Mouse (Mus musculus): ENCODE measurements around the gene Nol8. TPM values are rescaled to one million over a fixed set of nuclear protein-coding genes. Genes with fewer than 3 reads are reported as not detected.

Gene Nol8
- polyA plus RNA-seq, 1 experiment: 20.5 TPM

DNA sequence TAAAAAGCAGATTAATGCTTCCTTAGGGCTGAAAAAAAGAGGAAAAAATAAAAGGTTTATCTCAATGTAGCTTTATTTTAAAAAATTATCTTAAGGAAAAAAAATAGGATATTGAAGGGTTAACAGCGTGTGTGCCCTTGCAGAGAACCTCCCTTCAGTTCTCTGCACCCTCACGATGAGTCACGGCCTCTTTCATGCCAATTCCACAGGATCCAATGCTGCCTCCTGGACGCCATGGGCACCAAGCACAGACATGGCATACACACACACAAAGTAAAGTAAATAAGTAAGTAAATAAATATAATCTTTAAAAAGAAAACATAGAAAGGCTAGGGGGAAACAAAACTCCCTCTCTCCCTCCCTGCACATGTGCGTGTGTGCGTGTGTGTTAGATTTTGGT, 10.2 kb upstream of the Nol8 start:
- no peak for TF ChIP-seq CTCF (IDR thresholded peaks at IDR 0.05; ENCODE audit: borderline replicate concordance, insufficient read depth, low read length)
- no peak for TF ChIP-seq POLR2A (IDR thresholded peaks at IDR 0.05; ENCODE audit: low read depth, low read length)
- peaks cover 8% of the 10 kb centered on the region for H3K4me1 ChIP-seq (ENCODE audit: control insufficient read depth, insufficient read depth, low read length)
- no peak overlapping the region for H3K4me3 ChIP-seq (ENCODE audit: insufficient read depth, low read length)
- no peak overlapping the region; the same call in 1 of the 2 replicates for H3K27ac ChIP-seq (ENCODE audit: insufficient read depth, low read length)

DNA sequence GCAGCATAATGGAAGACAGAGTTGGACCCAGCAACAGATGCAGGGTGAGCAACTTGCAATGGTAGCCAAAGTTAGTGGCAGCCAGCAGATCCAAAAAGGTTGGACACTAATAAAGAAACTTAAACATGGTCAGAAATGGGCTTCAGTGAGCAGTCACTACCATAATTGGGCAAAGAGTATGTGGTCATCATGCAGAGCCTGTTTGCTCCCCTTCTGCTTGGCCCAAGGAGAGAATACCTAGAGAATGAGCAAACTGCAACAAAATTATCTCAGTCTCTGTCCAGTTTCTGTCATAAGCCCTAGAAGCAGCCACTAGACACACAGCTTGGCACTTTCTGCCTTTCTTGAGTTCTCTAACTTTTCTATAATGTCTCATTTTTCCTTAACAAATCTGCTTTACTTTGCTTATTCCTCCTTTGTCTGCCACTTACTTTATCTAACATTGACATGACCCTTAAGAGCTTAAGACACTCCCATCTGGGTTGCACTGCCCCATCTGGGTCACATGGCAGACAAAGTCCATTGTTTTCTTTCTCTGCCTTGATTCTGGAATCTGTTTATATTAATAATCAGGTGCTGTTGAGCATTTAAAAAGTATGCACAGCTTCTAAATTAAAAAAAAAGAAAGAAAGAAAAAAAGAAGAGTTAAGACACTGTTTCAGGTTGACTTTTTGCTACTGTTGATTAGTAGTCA, 9.1 kb upstream of the Nol8 start:
- peaks cover 8% of the 10 kb centered on the region for H3K4me1 ChIP-seq (ENCODE audit: control insufficient read depth, insufficient read depth, low read length)
- no peak overlapping the region for H3K4me3 ChIP-seq (ENCODE audit: insufficient read depth, low read length)
- H3K27ac ChIP-seq (ENCODE audit: insufficient read depth, low read length): peak overlapping the region; percentile 78
- TF ChIP-seq CTCF (IDR thresholded peaks at IDR 0.05; ENCODE audit: borderline replicate concordance, insufficient read depth, low read length): no peak
- no peak for TF ChIP-seq POLR2A (IDR thresholded peaks at IDR 0.05; ENCODE audit: low read depth, low read length)

DNA sequence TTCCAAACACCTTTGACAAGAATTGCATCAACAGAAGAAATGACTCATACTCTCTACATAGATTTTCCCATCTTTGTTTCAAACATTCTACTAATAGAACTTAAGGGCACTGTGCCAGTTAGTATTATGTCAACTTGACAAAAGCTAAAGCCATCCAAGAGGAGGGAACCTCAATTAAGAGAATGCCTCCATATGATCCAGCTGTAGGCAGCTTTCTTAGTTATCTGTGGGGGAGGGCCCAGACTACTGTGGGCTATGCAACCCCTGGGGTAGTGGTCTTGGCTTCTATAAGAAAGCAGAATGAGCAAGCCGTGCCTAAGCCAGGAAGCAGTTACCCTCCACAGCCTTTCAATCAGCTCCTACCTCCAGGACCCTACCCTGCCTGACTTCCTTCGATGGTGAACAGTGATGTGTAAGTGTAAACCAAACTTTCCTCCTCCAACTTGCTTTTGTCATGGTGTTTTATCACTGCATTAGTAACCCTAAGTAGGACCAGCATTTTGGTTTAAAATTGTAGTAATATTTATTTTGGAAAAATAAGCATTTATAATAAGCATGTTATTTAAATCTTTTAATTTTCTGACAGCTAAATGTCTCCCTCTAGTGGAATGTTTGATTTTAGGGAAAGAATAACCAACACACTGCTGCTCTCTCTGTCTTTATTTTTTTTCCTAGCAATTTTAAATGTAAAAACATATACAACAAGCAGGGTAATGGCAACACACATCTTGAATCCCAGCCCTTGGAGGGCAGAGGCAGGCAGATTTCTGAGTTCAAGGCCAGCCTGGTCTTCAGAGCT, 7.9 kb upstream of the Nol8 start:
- Histone ChIP-seq H3K4me3 (ENCODE audit: insufficient read depth, low read length) (no peak overlapping the region), H3K4me1 (ENCODE audit: control insufficient read depth, insufficient read depth, low read length) (peaks cover 8% of the 10 kb centered on the region), H3K27ac (ENCODE audit: insufficient read depth, low read length) (peak overlapping the region; percentile 78)
- TF ChIP-seq POLR2A (IDR thresholded peaks at IDR 0.05; ENCODE audit: low read depth, low read length): no peak

- H3K4me3 ChIP-seq (ENCODE audit: insufficient read depth, low read length): no peak overlapping the region
- H3K4me1 ChIP-seq (ENCODE audit: control insufficient read depth, insufficient read depth, low read length): peaks cover 8% of the 10 kb centered on the region
- TF ChIP-seq POLR2A (IDR thresholded peaks at IDR 0.05; ENCODE audit: low read depth, low read length): no peak
- TF ChIP-seq CTCF (IDR thresholded peaks at IDR 0.05; ENCODE audit: borderline replicate concordance, insufficient read depth, low read length): no peak
- no peak overlapping the region for H3K27ac ChIP-seq (ENCODE audit: insufficient read depth, low read length)
Measured at GRCm38 (mm10) chr13:49646019-49646418, 6.9 kb upstream of the Nol8 start.

- Histone ChIP-seq H3K27ac (ENCODE audit: insufficient read depth, low read length) (no peak overlapping the region), H3K4me1 (ENCODE audit: control insufficient read depth, insufficient read depth, low read length) (peaks cover 2% of the 10 kb centered on the region; the same call in 1 of the 2 replicates), H3K4me3 (ENCODE audit: insufficient read depth, low read length) (no peak overlapping the region)
- no peak for TF ChIP-seq POLR2A (IDR thresholded peaks at IDR 0.05; ENCODE audit: low read depth, low read length)
- TF ChIP-seq CTCF (IDR thresholded peaks at IDR 0.05; ENCODE audit: borderline replicate concordance, insufficient read depth, low read length): no peak
Measured at GRCm38 (mm10) chr13:49651136-49651535, 1.7 kb upstream of the Nol8 start.

- H3K27ac ChIP-seq (ENCODE audit: insufficient read depth, low read length): no peak overlapping the region
- peaks cover 2% of the 10 kb centered on the region; the same call in 1 of the 2 replicates for H3K4me1 ChIP-seq (ENCODE audit: control insufficient read depth, insufficient read depth, low read length)
- H3K4me3 ChIP-seq (ENCODE audit: insufficient read depth, low read length): peak overlapping the region; percentile 81
- no peak for TF ChIP-seq CTCF (IDR thresholded peaks at IDR 0.05; ENCODE audit: borderline replicate concordance, insufficient read depth, low read length)
- no peak for TF ChIP-seq POLR2A (IDR thresholded peaks at IDR 0.05; ENCODE audit: low read depth, low read length)
Measured at GRCm38 (mm10) chr13:49651781-49652351, 1.0 kb upstream of the Nol8 start.

DNA sequence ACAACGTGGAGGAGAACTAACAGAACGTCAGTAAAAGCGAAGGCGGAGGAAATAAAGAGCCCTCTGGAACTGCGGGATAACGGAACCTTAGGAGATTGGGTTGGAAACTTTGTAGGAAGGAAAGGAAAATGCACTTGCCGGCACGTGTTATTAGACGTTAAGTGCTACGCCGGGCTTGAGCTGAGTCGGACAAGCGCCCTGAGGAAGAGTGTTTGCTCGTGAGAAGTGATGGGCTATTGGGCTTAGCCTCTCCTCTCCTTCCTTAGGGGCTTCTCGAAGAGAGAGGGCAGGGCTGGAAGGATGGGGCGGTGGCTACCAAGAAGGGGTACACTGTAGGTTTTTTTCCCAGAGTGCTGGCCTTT, 283 bp downstream of the Nol8 start:
- peaks cover 2% of the 10 kb centered on the region; the same call in 1 of the 2 replicates for H3K4me1 ChIP-seq (ENCODE audit: control insufficient read depth, insufficient read depth, low read length)
- TF ChIP-seq CTCF (IDR thresholded peaks at IDR 0.05; ENCODE audit: borderline replicate concordance, insufficient read depth, low read length) (no peak), POLR2A (IDR thresholded peaks at IDR 0.05; ENCODE audit: low read depth, low read length) (peak; percentile 72)
- peak overlapping the region; percentile 90 for H3K4me3 ChIP-seq (ENCODE audit: insufficient read depth, low read length)
- peak overlapping the region; percentile 54 for H3K27ac ChIP-seq (ENCODE audit: insufficient read depth, low read length)

GRCm38 (mm10) chr13:49677793-49678192, 24.9 kb downstream of the Nol8 start:
- H3K27ac ChIP-seq (ENCODE audit: insufficient read depth, low read length): no peak overlapping the region
- H3K4me3 ChIP-seq (ENCODE audit: insufficient read depth, low read length): no peak overlapping the region
- no peak for TF ChIP-seq CTCF (IDR thresholded peaks at IDR 0.05; ENCODE audit: borderline replicate concordance, insufficient read depth, low read length)
- no peak for TF ChIP-seq POLR2A (IDR thresholded peaks at IDR 0.05; ENCODE audit: low read depth, low read length)
- H3K4me1 ChIP-seq (ENCODE audit: control insufficient read depth, insufficient read depth, low read length): no peaks in the 10 kb centered on the region

GRCm38 (mm10) chr13:49681351-49682232, 28.7 kb downstream of the Nol8 start, which contains the start of gene Iars:
Gene Iars (plus strand): TSS chr13:49682100.
- TF ChIP-seq CTCF (IDR thresholded peaks at IDR 0.05; ENCODE audit: borderline replicate concordance, insufficient read depth, low read length) (no peak), POLR2A (IDR thresholded peaks at IDR 0.05; ENCODE audit: low read depth, low read length) (peak; percentile 96)
- Histone ChIP-seq H3K4me3 (ENCODE audit: insufficient read depth, low read length) (peak within 1 kb of the TSS; percentile 91), H3K4me1 (ENCODE audit: control insufficient read depth, insufficient read depth, low read length) (no peaks in the 10 kb centered on the region), H3K27ac (ENCODE audit: insufficient read depth, low read length) (peak within 1 kb of the TSS; percentile 55)

Data from embryonic fibroblast, embryonic 13.5 days (primary cell).